Mouse (Mus musculus) myocyte (in vitro differentiated cells): Measurements from ENCODE around the gene Drap1.

ENCODE experiments used
- CEBPB ChIP-seq: IDR thresholded peaks from 2 replicates; pipeline ENCODE4 v1.6.1; 2011; ENCODE audit warnings: mild to moderate bottlenecking, moderate library complexity; ENCODE audit not compliant: poor library complexity, insufficient read depth, severe bottlenecking
- E2F4 ChIP-seq: IDR thresholded peaks from one replicate; pipeline ENCODE4 v1.6.1; 2011; ENCODE audit warnings: mild to moderate bottlenecking, control low read depth, moderate library complexity; ENCODE audit not compliant: insufficient read depth
- MAX ChIP-seq: IDR thresholded peaks from one replicate; pipeline ENCODE4 v1.6.1; 2011; ENCODE audit warnings: low read depth, mild to moderate bottlenecking, control low read depth
- MYOD1 ChIP-seq, 3 experiments: IDR thresholded peaks; one replicate each; pipeline ENCODE4 v1.6.1; 2011; ENCODE audit warnings: control low read depth in 2 of 3, low read depth in 2 of 3, mild to moderate bottlenecking in 2 of 3, moderate library complexity in 1 of 3; ENCODE audit not compliant: insufficient read length in 2 of 3, control insufficient read depth in 1 of 3
- MYOG ChIP-seq, 3 experiments: IDR thresholded peaks; one replicate each; pipeline ENCODE4 v1.6.1; 2011; ENCODE audit warnings: control low read depth in 2 of 3, low read depth in 2 of 3, mild to moderate bottlenecking in 2 of 3; ENCODE audit not compliant: insufficient read length in 2 of 3, control insufficient read depth in 1 of 3, insufficient read depth in 1 of 3
- POLR2A ChIP-seq: IDR thresholded peaks from one replicate; pipeline ENCODE4 v1.6.1; 2011; ENCODE audit warnings: low read depth, mild to moderate bottlenecking, control low read depth, moderate library complexity; ENCODE audit not compliant: insufficient read length
- POLR2AphosphoS2 ChIP-seq: IDR thresholded peaks from one replicate; pipeline ENCODE4 v1.6.1; 2011; ENCODE audit warnings: low read depth, control low read depth; ENCODE audit not compliant: insufficient read length
- REST ChIP-seq: IDR thresholded peaks from one replicate; pipeline ENCODE4 v1.6.1; 2011; ENCODE audit warnings: mild to moderate bottlenecking, control low read depth, moderate library complexity; ENCODE audit not compliant: insufficient read depth, insufficient read length
- SRF ChIP-seq: IDR thresholded peaks from one replicate; pipeline ENCODE4 v1.6.1; 2011; ENCODE audit warnings: low read depth; ENCODE audit not compliant: control insufficient read depth, insufficient read length
- TCF12 ChIP-seq: IDR thresholded peaks from one replicate; pipeline ENCODE4 v1.6.1; 2011; ENCODE audit warnings: mild to moderate bottlenecking, control low read depth; ENCODE audit not compliant: poor library complexity, insufficient read depth, severe bottlenecking
- TCF3 ChIP-seq: IDR thresholded peaks from one replicate; pipeline ENCODE4 v1.6.1; 2011; ENCODE audit warnings: low read depth, control low read depth; ENCODE audit not compliant: insufficient read length
- USF1 ChIP-seq: IDR thresholded peaks from one replicate; pipeline ENCODE4 v1.6.1; 2011; ENCODE audit warnings: low read depth, mild to moderate bottlenecking, control low read depth, moderate library complexity

DNA sequence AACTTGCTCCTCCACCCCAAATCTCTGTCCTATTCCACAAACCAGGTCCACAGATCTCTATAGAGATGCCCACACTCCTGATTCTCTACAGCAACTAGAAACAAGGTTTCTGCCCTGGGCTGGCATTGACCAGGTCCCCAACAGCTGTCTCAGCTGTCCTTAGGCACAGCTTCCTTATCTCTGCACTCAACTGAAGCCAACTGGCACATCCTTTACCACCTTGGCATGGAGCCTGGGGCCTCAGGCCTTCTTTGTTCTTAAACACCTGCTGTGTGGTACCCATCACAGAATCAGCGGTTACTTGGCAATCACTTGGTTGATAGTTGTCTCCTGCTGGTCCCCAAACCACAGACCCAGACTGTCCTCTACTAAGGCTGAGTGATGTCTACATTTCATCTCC, 5.6 kb upstream of the Drap1 start:
- TF ChIP-seq TCF12, result peak; percentile 60
- TF ChIP-seq USF1, result no peak
- no peak for TF ChIP-seq POLR2A
- TF ChIP-seq POLR2AphosphoS2, result no peak
- no peak for TF ChIP-seq MAX
- no peak for TF ChIP-seq CEBPB
- TF ChIP-seq MYOD1 (IDR thresholded peaks at IDR 0.05; ENCODE audit: control insufficient read depth in 1 of 3, insufficient read length in 2 of 3, low read depth in 2 of 3), result peak; percentile 65 to 96 (median 83)
- TF ChIP-seq SRF, result no peak
- no peak for TF ChIP-seq E2F4
- peak; percentile 87 to 96 (median 87) for TF ChIP-seq MYOG (IDR thresholded peaks at IDR 0.05; ENCODE audit: control insufficient read depth in 1 of 3, insufficient read depth in 1 of 3, insufficient read length in 2 of 3, low read depth in 2 of 3)
- no peak for TF ChIP-seq REST
- TF ChIP-seq TCF3, result peak; percentile 68
